Mouse (Mus musculus): ENCODE measurements at regions not wholly inside any gene's neighbourhood (a gene's known extent, or its start where the extent isn't known, plus 50 kb on each side); places are given as distances from the start of the nearest gene placed in this dataset.

- H3K4me2 ChIP-seq = no peak overlapping the region
- no peak for ATAC-seq (replicated peaks)
- H3K27ac ChIP-seq = no peak overlapping the region
- no peaks in the 10 kb centered on the region for H3K4me1 ChIP-seq
- no peaks in the 10 kb centered on the region for H3K9me3 ChIP-seq
- H3K36me3 ChIP-seq (replicated peaks) = no peaks in the 10 kb centered on the region
- WGBS = 75% methylated on average over 9 of the region's 9 CpGs
- H3K27me3 ChIP-seq (replicated peaks) = no peaks in the 10 kb centered on the region
- H3K9ac ChIP-seq = no peak overlapping the region
- H3K4me3 ChIP-seq = no peak overlapping the region
Observed at GRCm38 (mm10) chr2:103848923-103849700, 51.7 kb upstream of the Caprin1 start.

- H3K9me3 ChIP-seq = no peaks in the 10 kb centered on the region
- H3K27me3 ChIP-seq (replicated peaks) = no peaks in the 10 kb centered on the region
- ATAC-seq (replicated peaks) = no peak
- H3K4me2 ChIP-seq = no peak overlapping the region
- H3K4me3 ChIP-seq = no peak overlapping the region
- H3K36me3 ChIP-seq (replicated peaks) = no peaks in the 10 kb centered on the region
- no peak overlapping the region for H3K9ac ChIP-seq
- H3K27ac ChIP-seq = no peak overlapping the region
- 88% methylated on average over 9 of the region's 9 CpGs for WGBS
- no peaks in the 10 kb centered on the region for H3K4me1 ChIP-seq
Observed at GRCm38 (mm10) chr2:103849766-103850530, 52.5 kb upstream of the Caprin1 start.

GRCm38 (mm10) chr2:103850531-103850816, 53.0 kb upstream of the Caprin1 start:
- ATAC-seq (replicated peaks) = no peak
- Histone ChIP-seq H3K4me3 (no peak overlapping the region), H3K9me3 (no peaks in the 10 kb centered on the region), H3K4me2 (no peak overlapping the region), H3K27ac (no peak overlapping the region), H3K36me3 (replicated peaks) (no peaks in the 10 kb centered on the region), H3K4me1 (no peaks in the 10 kb centered on the region), H3K9ac (no peak overlapping the region), H3K27me3 (replicated peaks) (no peaks in the 10 kb centered on the region)
- WGBS = 88% methylated on average over 5 of the region's 5 CpGs

GRCm38 (mm10) chr2:103851171-103851570, 53.7 kb upstream of the Caprin1 start:
- no peaks in the 10 kb centered on the region for H3K27me3 ChIP-seq (replicated peaks)
- no peak for ATAC-seq (replicated peaks)
- H3K27ac ChIP-seq = no peak overlapping the region
- WGBS = 86% methylated on average over 3 of the region's 3 CpGs
- H3K4me1 ChIP-seq = no peaks in the 10 kb centered on the region
- no peak overlapping the region for H3K4me2 ChIP-seq
- no peaks in the 10 kb centered on the region for H3K9me3 ChIP-seq
- H3K9ac ChIP-seq = no peak overlapping the region
- no peak overlapping the region for H3K4me3 ChIP-seq
- H3K36me3 ChIP-seq (replicated peaks) = no peaks in the 10 kb centered on the region

- WGBS = 89% methylated on average over 8 of the region's 8 CpGs
- H3K4me3 ChIP-seq = no peak overlapping the region
Observed at GRCm38 (mm10) chr2:103861226-103861625, 63.8 kb upstream of the Caprin1 start.

GRCm38 (mm10) chr2:103864254-103864653, 66.8 kb upstream of the Caprin1 start:
- Histone ChIP-seq H3K27me3 (replicated peaks) (0 out of 2 replicates have a peak, but pooled peaks cover 2% of the 10 kb centered on the region), H3K4me1 (no peaks in the 10 kb centered on the region), H3K4me2 (no peak overlapping the region), H3K4me3 (no peak overlapping the region), H3K27ac (no peak overlapping the region), H3K9me3 (no peaks in the 10 kb centered on the region), H3K9ac (no peak overlapping the region), H3K36me3 (replicated peaks) (no peaks in the 10 kb centered on the region)
- ATAC-seq (replicated peaks) = no peak
- WGBS = 77% methylated on average over 2 of the region's 2 CpGs

More at GRCm38 (mm10) chr2:103861226-103861625, 63.8 kb upstream of the Caprin1 start:
- Histone ChIP-seq H3K9ac (no peak overlapping the region), H3K9me3 (no peaks in the 10 kb centered on the region), H3K27ac (no peak overlapping the region), H3K4me2 (no peak overlapping the region), H3K27me3 (replicated peaks) (no peaks in the 10 kb centered on the region), H3K4me1 (no peaks in the 10 kb centered on the region), H3K36me3 (replicated peaks) (no peaks in the 10 kb centered on the region)
- ATAC-seq (replicated peaks) = no peak

- 0 out of 2 replicates have a peak, but pooled peaks cover 2% of the 10 kb centered on the region for H3K27me3 ChIP-seq (replicated peaks)
- ATAC-seq (replicated peaks) = no peak
- WGBS = 76% methylated on average over 4 of the region's 4 CpGs
Observed at GRCm38 (mm10) chr2:103865319-103866171, 68.1 kb upstream of the Caprin1 start.

GRCm38 (mm10) chr2:103867241-103867957, 70.0 kb upstream of the Caprin1 start:
- no peaks in the 10 kb centered on the region for H3K9me3 ChIP-seq
- H3K4me1 ChIP-seq = peaks cover 10% of the 10 kb centered on the region; the same call in 1 of the 2 replicates
- H3K9ac ChIP-seq = no peak overlapping the region
- 0 out of 2 replicates have a peak, but pooled peaks cover 2% of the 10 kb centered on the region for H3K27me3 ChIP-seq (replicated peaks)
- H3K27ac ChIP-seq = no peak overlapping the region
- ATAC-seq (replicated peaks) = no peak
- H3K36me3 ChIP-seq (replicated peaks) = no peaks in the 10 kb centered on the region
- H3K4me3 ChIP-seq = no peak overlapping the region
- no peak overlapping the region for H3K4me2 ChIP-seq
- 72% methylated on average over 14 of the region's 14 CpGs for WGBS

More at GRCm38 (mm10) chr2:103865319-103866171, 68.1 kb upstream of the Caprin1 start:
- Histone ChIP-seq H3K9ac (no peak overlapping the region), H3K9me3 (no peaks in the 10 kb centered on the region), H3K27ac (no peak overlapping the region), H3K4me2 (no peak overlapping the region), H3K4me1 (no peaks in the 10 kb centered on the region), H3K36me3 (replicated peaks) (no peaks in the 10 kb centered on the region), H3K4me3 (no peak overlapping the region)

GRCm38 (mm10) chr2:103867958-103868330, 70.5 kb upstream of the Caprin1 start:
- Histone ChIP-seq H3K27ac (no peak overlapping the region), H3K36me3 (replicated peaks) (no peaks in the 10 kb centered on the region), H3K4me1 (peaks cover 10% of the 10 kb centered on the region; the same call in 1 of the 2 replicates), H3K9ac (no peak overlapping the region), H3K27me3 (replicated peaks) (0 out of 2 replicates have a peak, but pooled peaks cover 2% of the 10 kb centered on the region), H3K4me2 (no peak overlapping the region), H3K4me3 (no peak overlapping the region), H3K9me3 (no peaks in the 10 kb centered on the region)
- WGBS = 89% methylated on average over 13 of the region's 13 CpGs
- ATAC-seq (replicated peaks) = no peak

GRCm38 (mm10) chr2:103868655-103869054, 71.2 kb upstream of the Caprin1 start:
- WGBS = 61% methylated on average over 7 of the region's 7 CpGs
- Histone ChIP-seq H3K27me3 (replicated peaks) (0 out of 2 replicates have a peak, but pooled peaks cover 2% of the 10 kb centered on the region), H3K4me2 (no peak overlapping the region), H3K27ac (no peak overlapping the region), H3K9ac (no peak overlapping the region), H3K9me3 (no peaks in the 10 kb centered on the region), H3K4me3 (no peak overlapping the region), H3K4me1 (peaks cover 10% of the 10 kb centered on the region; the same call in 1 of the 2 replicates), H3K36me3 (replicated peaks) (no peaks in the 10 kb centered on the region)
- ATAC-seq (replicated peaks) = no peak

GRCm38 (mm10) chr2:103871522-103872276, 74.2 kb upstream of the Caprin1 start:
- Histone ChIP-seq H3K9me3 (no peaks in the 10 kb centered on the region), H3K36me3 (replicated peaks) (no peaks in the 10 kb centered on the region), H3K4me2 (no peak overlapping the region), H3K9ac (no peak overlapping the region), H3K27ac (no peak overlapping the region), H3K4me3 (no peak overlapping the region), H3K27me3 (replicated peaks) (0 out of 2 replicates have a peak, but pooled peaks cover 2% of the 10 kb centered on the region), H3K4me1 (peaks cover 10% of the 10 kb centered on the region; the same call in 1 of the 2 replicates)
- WGBS = 17% methylated on average over 12 of the region's 12 CpGs
- peak; percentile 89 for ATAC-seq (replicated peaks)
